Mouse (Mus musculus): ENCODE data around the gene Grm2. TPM values are rescaled to one million over a fixed set of nuclear protein-coding genes. Genes with fewer than 3 reads are reported as not detected.

Grm2 gene
- polyA plus RNA-seq, 1 experiment = 17.1 TPM

GRCm38 (mm10) chr9:106626282-106626681 lies 29.6 kb downstream of the Grm2 start, which contains the start of gene Iqcf6:
Gene Iqcf6, plus strand, starts transcription at chr9:106626582.
- Histone ChIP-seq H3K27ac (ENCODE audit: insufficient read depth, low read length) (no peak within 1 kb of the TSS), H3K27me3 (ENCODE audit: control insufficient read depth, insufficient read depth, low read length) (no peaks in the 10 kb centered on the region), H3K4me3 (replicated peaks; ENCODE audit: insufficient read depth, low read depth, low read length) (no peak within 1 kb of the TSS), H3K4me1 (ENCODE audit: control insufficient read depth, insufficient read depth, low read length) (no peaks in the 10 kb centered on the region; the same call in 1 of the 2 replicates)
- no peak for DNase-seq
- no peak for TF ChIP-seq POLR2A (IDR thresholded peaks at IDR 0.05; ENCODE audit: borderline replicate concordance, insufficient read depth, low read length)
- no peak for TF ChIP-seq CTCF (IDR thresholded peaks at IDR 0.05; ENCODE audit: borderline replicate concordance, insufficient read depth, low read depth, low read length)
- WGBS = 69% methylated on average over 2 of the region's 2 CpGs

- 73% methylated on average over 3 of the region's 3 CpGs for WGBS
- no peak for DNase-seq
- Histone ChIP-seq H3K27ac (ENCODE audit: insufficient read depth, low read length) (no peak overlapping the region), H3K4me3 (replicated peaks; ENCODE audit: insufficient read depth, low read depth, low read length) (no peak overlapping the region), H3K4me1 (ENCODE audit: control insufficient read depth, insufficient read depth, low read length) (no peaks in the 10 kb centered on the region), H3K27me3 (ENCODE audit: control insufficient read depth, insufficient read depth, low read length) (no peaks in the 10 kb centered on the region)
- TF ChIP-seq CTCF (IDR thresholded peaks at IDR 0.05; ENCODE audit: borderline replicate concordance, insufficient read depth, low read depth, low read length) = no peak
- TF ChIP-seq POLR2A (IDR thresholded peaks at IDR 0.05; ENCODE audit: borderline replicate concordance, insufficient read depth, low read length) = no peak
Observed at GRCm38 (mm10) chr9:106617496-106617895, 38.4 kb downstream of the Grm2 start.

- TF ChIP-seq POLR2A (IDR thresholded peaks at IDR 0.05; ENCODE audit: borderline replicate concordance, insufficient read depth, low read length) (no peak), CTCF (IDR thresholded peaks at IDR 0.05; ENCODE audit: borderline replicate concordance, insufficient read depth, low read depth, low read length) (no peak)
- H3K27me3 ChIP-seq (ENCODE audit: control insufficient read depth, insufficient read depth, low read length) = no peaks in the 10 kb centered on the region
- WGBS = 29% methylated on average over 9 of the region's 9 CpGs
- H3K27ac ChIP-seq (ENCODE audit: insufficient read depth, low read length) = no peak overlapping the region
- H3K4me3 ChIP-seq (replicated peaks; ENCODE audit: insufficient read depth, low read depth, low read length) = no peak overlapping the region
- no peak for DNase-seq
- no peaks in the 10 kb centered on the region for H3K4me1 ChIP-seq (ENCODE audit: control insufficient read depth, insufficient read depth, low read length)
Observed at GRCm38 (mm10) chr9:106616306-106616705, 39.6 kb downstream of the Grm2 start.

GRCm38 (mm10) chr9:106614616-106615015 lies 41.3 kb downstream of the Grm2 start:
- no peaks in the 10 kb centered on the region for H3K4me1 ChIP-seq (ENCODE audit: control insufficient read depth, insufficient read depth, low read length)
- no peak overlapping the region for H3K4me3 ChIP-seq (replicated peaks; ENCODE audit: insufficient read depth, low read depth, low read length)
- TF ChIP-seq CTCF (IDR thresholded peaks at IDR 0.05; ENCODE audit: borderline replicate concordance, insufficient read depth, low read depth, low read length) (no peak), POLR2A (IDR thresholded peaks at IDR 0.05; ENCODE audit: borderline replicate concordance, insufficient read depth, low read length) (no peak)
- WGBS = 44% methylated on average over 3 of the region's 3 CpGs
- DNase-seq = no peak
- no peak overlapping the region for H3K27ac ChIP-seq (ENCODE audit: insufficient read depth, low read length)
- H3K27me3 ChIP-seq (ENCODE audit: control insufficient read depth, insufficient read depth, low read length) = no peaks in the 10 kb centered on the region

GRCm38 (mm10) chr9:106613951-106614350 lies 41.9 kb downstream of the Grm2 start:
- TF ChIP-seq CTCF (IDR thresholded peaks at IDR 0.05; ENCODE audit: borderline replicate concordance, insufficient read depth, low read depth, low read length) = no peak
- no peak for TF ChIP-seq POLR2A (IDR thresholded peaks at IDR 0.05; ENCODE audit: borderline replicate concordance, insufficient read depth, low read length)
- Histone ChIP-seq H3K4me3 (replicated peaks; ENCODE audit: insufficient read depth, low read depth, low read length) (no peak overlapping the region), H3K27me3 (ENCODE audit: control insufficient read depth, insufficient read depth, low read length) (no peaks in the 10 kb centered on the region), H3K4me1 (ENCODE audit: control insufficient read depth, insufficient read depth, low read length) (no peaks in the 10 kb centered on the region), H3K27ac (ENCODE audit: insufficient read depth, low read length) (no peak overlapping the region)
- WGBS = 56% methylated on average over 2 of the region's 2 CpGs
- no peak for DNase-seq

GRCm38 (mm10) chr9:106610727-106611126 lies 45.2 kb downstream of the Grm2 start:
- no peak for DNase-seq
- Histone ChIP-seq H3K27ac (ENCODE audit: insufficient read depth, low read length) (no peak overlapping the region), H3K27me3 (ENCODE audit: control insufficient read depth, insufficient read depth, low read length) (no peaks in the 10 kb centered on the region), H3K4me1 (ENCODE audit: control insufficient read depth, insufficient read depth, low read length) (no peaks in the 10 kb centered on the region), H3K4me3 (replicated peaks; ENCODE audit: insufficient read depth, low read depth, low read length) (no peak overlapping the region)
- 68% methylated on average over 4 of the region's 4 CpGs for WGBS
- TF ChIP-seq CTCF (IDR thresholded peaks at IDR 0.05; ENCODE audit: borderline replicate concordance, insufficient read depth, low read depth, low read length) = no peak
- TF ChIP-seq POLR2A (IDR thresholded peaks at IDR 0.05; ENCODE audit: borderline replicate concordance, insufficient read depth, low read length) = no peak

- no peaks in the 10 kb centered on the region for H3K4me1 ChIP-seq (ENCODE audit: control insufficient read depth, insufficient read depth, low read length)
- no peak overlapping the region for H3K27ac ChIP-seq (ENCODE audit: insufficient read depth, low read length)
- no peaks in the 10 kb centered on the region for H3K27me3 ChIP-seq (ENCODE audit: control insufficient read depth, insufficient read depth, low read length)
- H3K4me3 ChIP-seq (replicated peaks; ENCODE audit: insufficient read depth, low read depth, low read length) = no peak overlapping the region
- 20% methylated on average over 8 of the region's 8 CpGs for WGBS
- TF ChIP-seq CTCF (IDR thresholded peaks at IDR 0.05; ENCODE audit: borderline replicate concordance, insufficient read depth, low read depth, low read length) (peak; percentile 64), POLR2A (IDR thresholded peaks at IDR 0.05; ENCODE audit: borderline replicate concordance, insufficient read depth, low read length) (no peak)
- peak; percentile 24 to 34 for DNase-seq
Observed at GRCm38 (mm10) chr9:106600546-106600945, 55.3 kb downstream of the Grm2 start.

- no peaks in the 10 kb centered on the region for H3K4me1 ChIP-seq (ENCODE audit: control insufficient read depth, insufficient read depth, low read length)
- H3K4me3 ChIP-seq (replicated peaks; ENCODE audit: insufficient read depth, low read depth, low read length) = no peak overlapping the region
- TF ChIP-seq CTCF (IDR thresholded peaks at IDR 0.05; ENCODE audit: borderline replicate concordance, insufficient read depth, low read depth, low read length) (no peak), POLR2A (IDR thresholded peaks at IDR 0.05; ENCODE audit: borderline replicate concordance, insufficient read depth, low read length) (no peak)
- H3K27ac ChIP-seq (ENCODE audit: insufficient read depth, low read length) = no peak overlapping the region
- no peak for DNase-seq
- H3K27me3 ChIP-seq (ENCODE audit: control insufficient read depth, insufficient read depth, low read length) = no peaks in the 10 kb centered on the region
- 34% methylated on average over 7 of the region's 7 CpGs for WGBS
Observed at GRCm38 (mm10) chr9:106598466-106598865, 57.4 kb downstream of the Grm2 start.
